ENCODE assay signal across 9 mouse cellular contexts in the genomic region with DNA sequence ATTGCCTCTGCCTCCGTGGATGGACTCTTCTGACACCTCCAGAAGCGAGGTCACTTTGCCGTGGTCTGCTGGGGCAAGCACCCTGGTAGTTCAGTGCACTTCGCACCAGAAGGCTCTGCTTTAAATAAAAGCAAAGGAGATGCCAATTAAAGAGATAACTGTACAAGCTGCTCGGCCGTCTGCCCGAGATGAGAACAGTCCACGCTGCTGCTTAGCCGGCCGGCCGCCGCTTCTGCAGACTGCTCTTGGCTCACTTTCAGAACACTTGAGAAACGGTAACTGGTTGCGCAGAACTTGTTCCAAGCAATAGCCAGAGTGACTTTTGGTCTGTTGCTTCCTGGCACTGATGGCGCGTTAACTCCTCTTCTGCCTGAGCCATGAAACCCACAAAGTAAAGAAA.
DNase-seq lines count a peak whose midpoint lies in the region; ATAC-seq and TF ChIP-seq lines count a peak whose summit lies in the region.
"Had no signal": no experiment of that assay in that cellular context is flagged by ENCODE, and none has a peak within 500 bp of the region (broad histone marks: within the 10 kb centered on the region; RNA-seq: fewer than 3 reads in every experiment).

No protein-coding gene starts in this region.

- no peak for TF ChIP-seq CTCF in MEL (IDR thresholded peaks at IDR 0.05 in 2 of 3, conservative IDR thresholded peaks at IDR 0.05 in 1 of 3; ENCODE audit: control insufficient read depth in 1 of 3, insufficient read depth in 1 of 3, low read depth in 2 of 3, low read length in 3 of 3, poor library complexity in 1 of 3, severe bottlenecking in 1 of 3)

- peak overlapping the region; percentile 60 to 65 for H3K4me3 ChIP-seq in MEL (ENCODE audit: control insufficient read depth in 1 of 2, insufficient read depth in 1 of 2, low read depth in 2 of 2, low read length in 2 of 2)
- peak overlapping the region; percentile 21 for H3K4me3 ChIP-seq in heart, embryonic 16.5 days (ENCODE audit: low read length)
- H3K4me3 ChIP-seq in myocyte = no peak overlapping the region
- H3K4me3 ChIP-seq in forebrain, embryonic 15.5 days = no peak overlapping the region
- H3K4me3 ChIP-seq: liver, embryonic 13.5 days had no signal

- no peak for TF ChIP-seq RAD21 in MEL (IDR thresholded peaks at IDR 0.05; ENCODE audit: low read depth, low read length)

- H3K79me2 ChIP-seq in MEL (ENCODE audit: control insufficient read depth, insufficient read depth, low read length, poor library complexity) (no peaks in the 10 kb centered on the region), myocyte (ENCODE audit: control insufficient read depth, insufficient read depth) (no peaks in the 10 kb centered on the region)

- no peaks in the 10 kb centered on the region for H3K9me3 ChIP-seq in MEL (replicated peaks; ENCODE audit: insufficient read depth, low read length)
- H3K9me3 ChIP-seq in heart, embryonic 16.5 days (replicated peaks; ENCODE audit: control insufficient read depth, low read length) = no peaks in the 10 kb centered on the region
- H3K9me3 ChIP-seq in forebrain, embryonic 15.5 days = no peaks in the 10 kb centered on the region
- H3K9me3 ChIP-seq: liver, embryonic 13.5 days had no signal

- DNase-seq in 416B (ENCODE audit: low read depth) (peak; percentile 62), MEL (ENCODE audit: low read depth, low spot score) (peak; percentile 71)
- DNase-seq in cerebellum, postnatal 36 days = peak; percentile 18 to 25
- peak; percentile 48 to 55 for DNase-seq in left cerebral cortex, postnatal 14 days (ENCODE audit: low spot score in 2 of 2)
- DNase-seq in urinary bladder, postnatal 4 days (ENCODE audit: low spot score in 2 of 2) = peak; percentile 61 to 69
- DNase-seq: liver, embryonic 13.5 days had no signal

- peak; percentile 81 for ATAC-seq in heart, embryonic 16.5 days (replicated peaks; ENCODE audit: extremely low read depth, insufficient read depth, low FRiP score)
- no peak for ATAC-seq in forebrain, embryonic 15.5 days (replicated peaks)

- H3K27me3 ChIP-seq in MEL (ENCODE audit: control insufficient read depth in 1 of 2, insufficient read depth in 2 of 2, low read length in 2 of 2) = no peaks in the 10 kb centered on the region
- H3K27me3 ChIP-seq in heart, embryonic 16.5 days (ENCODE audit: control insufficient read depth, insufficient read depth, low read length) = no peaks in the 10 kb centered on the region
- H3K27me3 ChIP-seq in myocyte (ENCODE audit: control insufficient read depth, insufficient read depth, insufficient read length) = no peaks in the 10 kb centered on the region
- no peaks in the 10 kb centered on the region for H3K27me3 ChIP-seq in forebrain, embryonic 15.5 days
- H3K27me3 ChIP-seq: liver, embryonic 13.5 days had no signal

- peak overlapping the region; percentile 52 for H3K4me2 ChIP-seq in heart, embryonic 16.5 days (ENCODE audit: low read depth, low read length)
- H3K4me2 ChIP-seq in myocyte (ENCODE audit: low read depth) = peak overlapping the region; percentile 62
- no peak overlapping the region for H3K4me2 ChIP-seq in forebrain, embryonic 15.5 days (replicated peaks)
- H3K4me2 ChIP-seq: liver, embryonic 13.5 days had no signal

- peaks cover 0 to 3% of the 10 kb centered on the region in 2 experiments; a peak in 1 of 4 replicates for H3K4me1 ChIP-seq in MEL (ENCODE audit: control insufficient read depth in 1 of 2, insufficient read depth in 2 of 2, low read length in 2 of 2)
- H3K4me1 ChIP-seq in heart, embryonic 16.5 days (ENCODE audit: control insufficient read depth, insufficient read depth, low read length) = peaks cover 8% of the 10 kb centered on the region; the same call in 1 of the 2 replicates
- no peaks in the 10 kb centered on the region for H3K4me1 ChIP-seq in forebrain, embryonic 15.5 days

- TF ChIP-seq POLR2A in MEL (IDR thresholded peaks at IDR 0.05; ENCODE audit: control insufficient read depth in 1 of 2, insufficient read depth in 1 of 2, low read depth in 1 of 2, low read length in 2 of 2, poor library complexity in 1 of 2) = no peak
- TF ChIP-seq POLR2A in myocyte (IDR thresholded peaks at IDR 0.05; ENCODE audit: insufficient read length, low read depth) = no peak

- intact Hi-C loops in left cerebral cortex, postnatal 14 days (cut with DNase I) = no loop called here

- no peak overlapping the region for H3K27ac ChIP-seq in MEL (ENCODE audit: control insufficient read depth, low read depth, low read length)
- H3K27ac ChIP-seq in heart, embryonic 16.5 days (ENCODE audit: low read length) = peak overlapping the region; percentile 78
- no peak overlapping the region for H3K27ac ChIP-seq in forebrain, embryonic 15.5 days (replicated peaks)
- H3K27ac ChIP-seq: liver, embryonic 13.5 days had no signal

- peak overlapping the region; percentile 46 for H3K9ac ChIP-seq in MEL (ENCODE audit: control insufficient read depth, low read depth, low read length, poor library complexity, severe bottlenecking)
- H3K9ac ChIP-seq in heart, embryonic 16.5 days (ENCODE audit: low read length) = 0 out of 2 replicates have a peak overlapping the region, but pooled peaks have one; percentile 14
- H3K9ac ChIP-seq in forebrain, embryonic 15.5 days (replicated peaks) = no peak overlapping the region
- H3K9ac ChIP-seq: liver, embryonic 13.5 days had no signal

- H3K36me3 ChIP-seq in MEL (ENCODE audit: control insufficient read depth in 1 of 2, insufficient read depth in 2 of 2, low read length in 2 of 2) = no peaks in the 10 kb centered on the region
- no peaks in the 10 kb centered on the region for H3K36me3 ChIP-seq in heart, embryonic 16.5 days (ENCODE audit: control insufficient read depth, insufficient read depth)
- H3K36me3 ChIP-seq in myocyte (ENCODE audit: control insufficient read depth, insufficient read depth) = no peaks in the 10 kb centered on the region
- H3K36me3 ChIP-seq in forebrain, embryonic 15.5 days = no peaks in the 10 kb centered on the region
- H3K36me3 ChIP-seq: liver, embryonic 13.5 days had no signal

- TF ChIP-seq EP300 in MEL (IDR thresholded peaks at IDR 0.05; ENCODE audit: low read depth in 1 of 2, low read length in 2 of 2) = no peak

- 25% methylated on average over 16 of the region's 16 CpGs for WGBS in heart, embryonic 16.5 days
- WGBS in forebrain, embryonic 15.5 days = 68% methylated on average over 16 of the region's 16 CpGs

- no peak overlapping the region for H3ac ChIP-seq in myocyte (ENCODE audit: control insufficient read depth, insufficient read length)

TF ChIP-seq in MEL, 35 proteins besides CTCF, POLR2A, EP300 and RAD21:
- TF ChIP-seq ZC3H11A (IDR thresholded peaks at IDR 0.05; ENCODE audit: low read depth, low read length) = no peak
- no peak for TF ChIP-seq RCOR1 (IDR thresholded peaks at IDR 0.05; ENCODE audit: low read depth, low read length)
- no peak for TF ChIP-seq TCF12 (IDR thresholded peaks at IDR 0.05; ENCODE audit: low read depth, low read length)
- no peak for TF ChIP-seq GATA1 (IDR thresholded peaks at IDR 0.05; ENCODE audit: low read depth, low read length)
- no peak for TF ChIP-seq ZMIZ1 (IDR thresholded peaks at IDR 0.05; ENCODE audit: low read depth, low read length)
- no peak for TF ChIP-seq ELF1 (IDR thresholded peaks at IDR 0.05; ENCODE audit: low read depth, low read length)
TF ChIP-seq in MEL: peak in this region for 0.

TF ChIP-seq in myocyte, 11 proteins besides CTCF, POLR2A, EP300 and RAD21:
- TF ChIP-seq REST (IDR thresholded peaks at IDR 0.05; ENCODE audit: insufficient read depth, insufficient read length) (no peak), E2F4 (IDR thresholded peaks at IDR 0.05; ENCODE audit: insufficient read depth) (no peak), TCF3 (IDR thresholded peaks at IDR 0.05; ENCODE audit: insufficient read length, low read depth) (no peak), SRF (IDR thresholded peaks at IDR 0.05; ENCODE audit: control insufficient read depth, insufficient read length, low read depth) (no peak), POLR2AphosphoS2 (IDR thresholded peaks at IDR 0.05; ENCODE audit: insufficient read length, low read depth) (no peak), MAX (IDR thresholded peaks at IDR 0.05; ENCODE audit: low read depth) (no peak), USF1 (IDR thresholded peaks at IDR 0.05; ENCODE audit: low read depth) (no peak), MYOG (IDR thresholded peaks at IDR 0.05; ENCODE audit: control insufficient read depth in 1 of 3, insufficient read depth in 1 of 3, insufficient read length in 2 of 3, low read depth in 2 of 3) (no peak), MYOD1 (IDR thresholded peaks at IDR 0.05; ENCODE audit: control insufficient read depth in 1 of 3, insufficient read length in 2 of 3, low read depth in 2 of 3) (no peak), CEBPB (IDR thresholded peaks at IDR 0.05; ENCODE audit: insufficient read depth, poor library complexity, severe bottlenecking) (no peak)

Comparison
In these comparisons a context has a peak if more than half of its experiments do, and no peak if none do; other contexts are left out.
1. H3K4me3 ChIP-seq: peak in MEL (2 of 2) and heart, embryonic 16.5 days (single experiment); none in myocyte (single experiment) and forebrain, embryonic 15.5 days (single experiment).
2. Peak in every context shown above with its lines, with median percentiles within 50 percentile points of each other: DNase-seq.